Mouse (Mus musculus) heart, postnatal 0 days (tissue): ENCODE data around the gene Lrrk1.

Experiments
- CTCF ChIP-seq: IDR thresholded peaks from 2 replicates; pipeline ENCODE4 v1.5.1; 2016; ENCODE audit warnings: antibody characterized with exemption, control low read depth, low read depth
- EP300 ChIP-seq: IDR thresholded peaks from 2 replicates; pipeline ENCODE4 v1.6.1; 2016; ENCODE audit warnings: antibody characterized with exemption, low read depth

- TF ChIP-seq EP300 (no peak), CTCF (no peak)
Observed at GRCm38 (mm10) chr7:66307791-66308190, 80.4 kb downstream of the Lrrk1 start.
